In the genomic region with DNA sequence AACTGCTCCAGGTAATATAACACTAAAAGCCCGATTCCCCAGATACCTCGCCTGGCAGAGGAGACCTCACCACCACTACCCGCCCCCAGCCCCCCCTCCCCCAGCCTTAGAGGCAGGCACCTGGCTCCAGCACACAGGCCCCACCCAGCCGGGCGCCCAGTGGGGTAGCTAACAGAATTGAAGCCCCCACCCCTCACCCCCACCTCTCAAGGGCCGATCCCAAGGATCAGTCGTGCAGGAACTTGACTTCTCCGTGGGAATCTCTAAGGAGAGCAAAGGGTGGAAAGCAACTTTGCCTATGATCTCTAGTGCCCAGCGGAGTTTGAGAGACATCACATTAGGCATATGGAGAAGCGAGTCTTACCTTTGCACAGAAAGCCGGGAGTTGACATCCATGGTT, we compare ENCODE assay signal across 8 mouse cellular contexts. TPM values are rescaled to one million over a fixed set of nuclear protein-coding genes. Genes with fewer than 3 reads are reported as not detected.
DNase-seq lines count a peak whose midpoint lies in the region; ATAC-seq and TF ChIP-seq lines count a peak whose summit lies in the region.
"Had no signal": no experiment of that assay in that cellular context is flagged by ENCODE, and none has a peak within 500 bp of the region (broad histone marks: within the 10 kb centered on the region; RNA-seq: fewer than 3 reads in every experiment).

No protein-coding gene starts in this region.

- H3K27ac ChIP-seq in left cerebral cortex, adult 2 months, result peak overlapping the region; percentile 90
- no peak overlapping the region for H3K27ac ChIP-seq in forebrain, embryonic 12.5 days
- H3K27ac ChIP-seq in intestine, embryonic 16.5 days (ENCODE audit: low read length), result no peak overlapping the region
- H3K27ac ChIP-seq in neural tube, embryonic 12.5 days, result no peak overlapping the region

- peak overlapping the region; percentile 75 for H3K4me3 ChIP-seq in left cerebral cortex, adult 2 months
- H3K4me3 ChIP-seq in forebrain, embryonic 12.5 days (replicated peaks), result peak overlapping the region; percentile 42
- H3K4me3 ChIP-seq in intestine, embryonic 16.5 days (ENCODE audit: low read length), result peak overlapping the region; percentile 40
- H3K4me3 ChIP-seq in neural tube, embryonic 12.5 days, result peak overlapping the region; percentile 39

- H3K9me3 ChIP-seq in forebrain, embryonic 12.5 days, result no peaks in the 10 kb centered on the region
- no peaks in the 10 kb centered on the region for H3K9me3 ChIP-seq in intestine, embryonic 16.5 days (ENCODE audit: control insufficient read depth, low read length)
- no peaks in the 10 kb centered on the region for H3K9me3 ChIP-seq in neural tube, embryonic 12.5 days

- H3K27me3 ChIP-seq in forebrain, embryonic 12.5 days, result peaks cover 11% of the 10 kb centered on the region; the same call in 1 of the 2 replicates
- H3K27me3 ChIP-seq in intestine, embryonic 16.5 days (replicated peaks; ENCODE audit: control insufficient read depth, insufficient read depth, low read length), result no peaks in the 10 kb centered on the region
- H3K27me3 ChIP-seq in neural tube, embryonic 12.5 days (replicated peaks), result no peaks in the 10 kb centered on the region

- peak; percentile 55 for ATAC-seq in forebrain, embryonic 12.5 days (ENCODE audit: low FRiP score)
- ATAC-seq in intestine, embryonic 16.5 days, result 0 out of 2 replicates have a peak, but pooled peaks have one; percentile 33
- ATAC-seq in neural tube, embryonic 12.5 days (ENCODE audit: low FRiP score, low read depth), result peak; percentile 55

- WGBS in forebrain, embryonic 12.5 days, result 4% methylated on average over 11 of the region's 11 CpGs
- WGBS in intestine, embryonic 16.5 days, result 1% methylated on average over 11 of the region's 11 CpGs
- WGBS in neural tube, embryonic 12.5 days, result 2% methylated on average over 11 of the region's 11 CpGs

- intact Hi-C loops in left cerebral cortex, adult 2 months (cut with DNase I), result loop anchor here (2.0 to 10.0 kb wide), 8 partner anchors 100 to 343 kb away; partner anchors contain the start of gene Krtap28-13

- H3K4me2 ChIP-seq in forebrain, embryonic 12.5 days, result peak overlapping the region; percentile 89
- H3K4me2 ChIP-seq in intestine, embryonic 16.5 days (ENCODE audit: low read depth, low read length), result peak overlapping the region; percentile 51
- H3K4me2 ChIP-seq in neural tube, embryonic 12.5 days (replicated peaks), result peak overlapping the region; percentile 82

- TF ChIP-seq CTCF in left cerebral cortex, adult 2 months (IDR thresholded peaks at IDR 0.05), result no peak

- H3K36me3 ChIP-seq in forebrain, embryonic 12.5 days (replicated peaks), result no peaks in the 10 kb centered on the region
- no peaks in the 10 kb centered on the region for H3K36me3 ChIP-seq in intestine, embryonic 16.5 days (ENCODE audit: control insufficient read depth, insufficient read depth, low read length)
- H3K36me3 ChIP-seq in neural tube, embryonic 12.5 days, result no peaks in the 10 kb centered on the region

- peaks cover 8% of the 10 kb centered on the region for H3K4me1 ChIP-seq in forebrain, embryonic 12.5 days
- no peaks in the 10 kb centered on the region; the same call in 1 of the 2 replicates for H3K4me1 ChIP-seq in intestine, embryonic 16.5 days (ENCODE audit: control insufficient read depth, insufficient read depth, low read length)
- H3K4me1 ChIP-seq in neural tube, embryonic 12.5 days, result peaks cover 11% of the 10 kb centered on the region; the same call in 1 of the 2 replicates

- DNase-seq in left cerebral cortex, adult 2 months (ENCODE audit: extremely low spot score in 1 of 2, low spot score in 2 of 2), result no peak
- no peak for DNase-seq in left cerebral cortex, adult 8-10 months (ENCODE audit: low spot score in 2 of 2)
- DNase-seq in gastrocnemius, adult 18-20 months (ENCODE audit: low spot score), result no peak
- no peak for DNase-seq in urinary bladder, postnatal 10 days (ENCODE audit: low spot score)

- peak overlapping the region; percentile 57 for H3K9ac ChIP-seq in forebrain, embryonic 12.5 days
- peak overlapping the region; percentile 10; the same call in 1 of the 2 replicates for H3K9ac ChIP-seq in intestine, embryonic 16.5 days (ENCODE audit: low read depth, low read length)
- peak overlapping the region; percentile 41 for H3K9ac ChIP-seq in neural tube, embryonic 12.5 days

RNA-seq across cellular contexts. Expression of gene Sphkap, which starts 0.4 kb away (rescaled TPM):
- total RNA-seq in left cerebral cortex, adult 2 months (2021), result 100 to 1,000 TPM; 174 to 176 TPM
- 100 to 1,000 TPM; 118 to 157 (median 139) TPM for total RNA-seq in left cerebral cortex, adult 8-10 months (2022)
- 2.8 and 2.9 TPM in 2 replicates for polyA plus RNA-seq in forebrain, embryonic 12.5 days (2016; fragmentation: Nextera tagmentation; extraction: Ambion mirVana)
- polyA plus RNA-seq in intestine, embryonic 16.5 days (2015; fragmentation: Nextera tagmentation; extraction: Ambion mirVana), result 0.72 and 1.0 TPM in 2 replicates
- 1.4 and 1.9 TPM in 2 replicates for polyA plus RNA-seq in neural tube, embryonic 12.5 days (2016; fragmentation: Nextera tagmentation; extraction: Ambion mirVana)
- total RNA-seq in gastrocnemius, adult 18-20 months (2021), result under 1 TPM; 0.50 TPM
- total RNA-seq: neutrophil, adult 5-6 weeks had no signal

Comparison
In these comparisons a context has a peak if more than half of its experiments do, and no peak if none do; other contexts are left out.
1. RNA of gene Sphkap, which starts 0.4 kb away (total RNA-seq): 174 to 176 TPM in left cerebral cortex, adult 2 months and 118 to 157 TPM in left cerebral cortex, adult 8-10 months; 0.50 TPM in gastrocnemius, adult 18-20 months; every median in the first group is over 10 times any median in the second.
2. Peak in every context shown above with its lines, with median percentiles within 50 percentile points of each other: H3K4me3 ChIP-seq, ATAC-seq, H3K4me2 ChIP-seq and H3K9ac ChIP-seq.